Mouse (Mus musculus): ENCODE measurements around the gene Hist1h3a. TPM values are rescaled to one million over a fixed set of nuclear protein-coding genes. Genes with fewer than 3 reads are reported as not detected.
"Not testable (repeated sequence)": the region's sequence is repeated elsewhere in the genome, so short reads cannot be mapped to it uniquely, and the experiment has no call there.

Gene Hist1h3a
- polyA plus RNA-seq, 3 experiments from 2014 or later: 1.6 TPM; not detected in 2

- no peak for ATAC-seq
Measured at GRCm38 (mm10) chr13:23740910-23741309, 21.3 kb downstream of the Hist1h3a start.

GRCm38 (mm10) chr13:23740256-23740840 is 21.8 kb downstream of the Hist1h3a start:
- ATAC-seq: no peak

- peak; percentile 58 for ATAC-seq
Measured at GRCm38 (mm10) chr13:23739922-23740252, 22.3 kb downstream of the Hist1h3a start.

- ATAC-seq: peak; percentile 86
Measured at GRCm38 (mm10) chr13:23739069-23739921, 22.9 kb downstream of the Hist1h3a start.

- peak; percentile 70 for ATAC-seq
Measured at GRCm38 (mm10) chr13:23738677-23739068, 23.5 kb downstream of the Hist1h3a start, which contains the start of gene Hist1h1c. Gene Hist1h1c, plus strand, starts transcription at chr13:23738808.

GRCm38 (mm10) chr13:23738041-23738440 is 24.1 kb downstream of the Hist1h3a start:
- no peak for ATAC-seq

GRCm38 (mm10) chr13:23737091-23737490 is 25.1 kb downstream of the Hist1h3a start:
- ATAC-seq: no peak

GRCm38 (mm10) chr13:23732156-23732804 is 29.9 kb downstream of the Hist1h3a start:
- ATAC-seq: peak; percentile 90

GRCm38 (mm10) chr13:23730479-23730878 is 31.7 kb downstream of the Hist1h3a start:
- no peak for ATAC-seq

GRCm38 (mm10) chr13:23729706-23730105 is 32.5 kb downstream of the Hist1h3a start:
- ATAC-seq: no peak

GRCm38 (mm10) chr13:23729192-23729525 is 33.0 kb downstream of the Hist1h3a start:
- peak; percentile 69 for ATAC-seq

- ATAC-seq: no peak
Measured at GRCm38 (mm10) chr13:23728472-23729191, 33.6 kb downstream of the Hist1h3a start.

GRCm38 (mm10) chr13:23725213-23725612 is 37.0 kb downstream of the Hist1h3a start:
- ATAC-seq: no peak

- no peak for ATAC-seq
Measured at GRCm38 (mm10) chr13:23724239-23724638, 37.9 kb downstream of the Hist1h3a start.

GRCm38 (mm10) chr13:23717593-23718245 is 44.5 kb downstream of the Hist1h3a start:
- ATAC-seq: not testable (repeated sequence)

GRCm38 (mm10) chr13:23717176-23717575 is 45.0 kb downstream of the Hist1h3a start:
- no peak for ATAC-seq

- ATAC-seq: no peak
Measured at GRCm38 (mm10) chr13:23716261-23717042, 45.7 kb downstream of the Hist1h3a start.

Measured in inflammation-experienced regulatory T-cells, adult 6 months (primary cell).